Comparison of ENCODE assay signal across 10 mouse cellular contexts in genomic region chr8:105295256-105295655, GRCm38 (mm10). TPM values are rescaled to one million over a fixed set of nuclear protein-coding genes. Genes with fewer than 3 reads are reported as not detected.
DNase-seq lines count a peak whose midpoint lies in the region; ATAC-seq and TF ChIP-seq lines count a peak whose summit lies in the region.
"Had no signal": no experiment of that assay in that cellular context is flagged by ENCODE, and none has a peak within 500 bp of the region (broad histone marks: within the 10 kb centered on the region; RNA-seq: fewer than 3 reads in every experiment).

No protein-coding gene starts in this region.

- 71% methylated on average over 11 of the region's 11 CpGs for WGBS in kidney, adult 2 months
- WGBS in limb, embryonic 12.5 days = 73% methylated on average over 11 of the region's 11 CpGs

- TF ChIP-seq EP300 in CH12.LX (IDR thresholded peaks at IDR 0.05; ENCODE audit: low read length) = peak; percentile 65

- ATAC-seq in limb, embryonic 12.5 days (ENCODE audit: insufficient number of reproducible peaks, insufficient read depth, low FRiP score, low TSS enrichment, low read depth) = no peak
- ATAC-seq: Patski had no signal

- no peak for TF ChIP-seq CTCF in kidney, adult 2 months (conservative IDR thresholded peaks at IDR 0.05; ENCODE audit: insufficient read depth, insufficient read length, low read depth, low read length)
- TF ChIP-seq CTCF in CH12.LX (conservative IDR thresholded peaks at IDR 0.05 in 1 of 2, IDR thresholded peaks at IDR 0.05 in 1 of 2; ENCODE audit: low read depth in 2 of 2, low read length in 2 of 2) = no peak

- peak overlapping the region; percentile 56 for H3K4me3 ChIP-seq in kidney, adult 2 months (ENCODE audit: insufficient read depth, low read depth, low read length)
- peak overlapping the region; percentile 57 to 96 (median 82) for H3K4me3 ChIP-seq in CH12.LX (replicated peaks in 1 of 3; ENCODE audit: low read depth in 2 of 3, low read length in 2 of 3, poor library complexity in 1 of 3)
- H3K4me3 ChIP-seq in limb, embryonic 12.5 days (replicated peaks) = 0 out of 2 replicates have a peak overlapping the region, but pooled peaks have one; percentile 4

- H3K27me3 ChIP-seq in kidney, adult 2 months (replicated peaks; ENCODE audit: control insufficient read depth, insufficient read depth, low read length) = no peaks in the 10 kb centered on the region
- H3K27me3 ChIP-seq in CH12.LX (replicated peaks) = no peaks in the 10 kb centered on the region
- peaks cover 20% of the 10 kb centered on the region for H3K27me3 ChIP-seq in limb, embryonic 12.5 days
- H3K27me3 ChIP-seq: Patski had no signal

- no peak for TF ChIP-seq RAD21 in CH12.LX (IDR thresholded peaks at IDR 0.05; ENCODE audit: low read depth, low read length)

- dilution Hi-C loops in CH12.LX (cut with MboI; ENCODE audit: extremely low pct_ligation_motif_present, extremely low pct_unique_long_range_greater_than_20kb, low sequenced_read_pairs) = no loop called here

- H3K36me3 ChIP-seq in kidney, adult 2 months (ENCODE audit: control insufficient read depth, insufficient read depth, low read length) = no peaks in the 10 kb centered on the region; the same call in 1 of the 2 replicates
- peaks cover 5 to 30% of the 10 kb centered on the region in 2 experiments for H3K36me3 ChIP-seq in CH12.LX (replicated peaks in 1 of 2; ENCODE audit: control insufficient read depth in 1 of 2, insufficient read depth in 1 of 2, low read length in 1 of 2)
- H3K36me3 ChIP-seq in limb, embryonic 12.5 days = peaks cover 18% of the 10 kb centered on the region

- no peak for TF ChIP-seq POLR2A in kidney, adult 2 months (IDR thresholded peaks at IDR 0.05; ENCODE audit: low read depth, low read length)
- no peak for TF ChIP-seq POLR2A in CH12.LX (IDR thresholded peaks at IDR 0.05; ENCODE audit: low read depth, low read length)

- in situ Hi-C loops in CH12.LX (cut with MboI; ENCODE audit: low pct_ligation_motif_present, low pct_unique_long_range_greater_than_20kb, low sequenced_read_pairs) = no loop called here

- no peaks in the 10 kb centered on the region for H3K9me3 ChIP-seq in CH12.LX (replicated peaks; ENCODE audit: low read length)
- no peaks in the 10 kb centered on the region for H3K9me3 ChIP-seq in limb, embryonic 12.5 days

- peak overlapping the region; percentile 88 for H3K4me2 ChIP-seq in CH12.LX (ENCODE audit: insufficient read depth, low read depth, poor library complexity, severe bottlenecking)
- H3K4me2 ChIP-seq in limb, embryonic 12.5 days = no peak overlapping the region

- H3K27ac ChIP-seq in kidney, adult 2 months (ENCODE audit: insufficient read depth, low read depth, low read length) = peak overlapping the region; percentile 63
- H3K27ac ChIP-seq in CH12.LX (ENCODE audit: insufficient read depth, low read depth) = peak overlapping the region; percentile 65
- no peak overlapping the region for H3K27ac ChIP-seq in limb, embryonic 12.5 days

- peak; percentile 30 for DNase-seq in adrenal gland, adult 2 months
- no peak for DNase-seq in adrenal gland, postnatal 10 days
- no peak for DNase-seq in kidney, adult 2 months
- no peak for DNase-seq in kidney, adult 11 months
- DNase-seq in CH12.LX (ENCODE audit: extremely low read depth) = peak; percentile 61
- DNase-seq in embryo, embryonic 11 days = no peak
- no peak for DNase-seq in gastrocnemius, postnatal 10 days
- DNase-seq: left cerebral cortex, postnatal 4 days had no signal

- peak overlapping the region; percentile 45; the same call in 1 of the 2 replicates for H3K9ac ChIP-seq in CH12.LX (ENCODE audit: insufficient read depth, low read depth)
- H3K9ac ChIP-seq in limb, embryonic 12.5 days (replicated peaks) = no peak overlapping the region

- H3K4me1 ChIP-seq in kidney, adult 2 months (ENCODE audit: control insufficient read depth, insufficient read depth, low read length) = peaks cover 7% of the 10 kb centered on the region
- peaks cover 8 to 42% of the 10 kb centered on the region in 2 experiments for H3K4me1 ChIP-seq in CH12.LX (ENCODE audit: control insufficient read depth in 1 of 2, insufficient read depth in 2 of 2)
- H3K4me1 ChIP-seq in limb, embryonic 12.5 days (replicated peaks) = peaks cover 23% of the 10 kb centered on the region

- peaks cover 23% of the 10 kb centered on the region for H3K79me2 ChIP-seq in CH12.LX (replicated peaks; ENCODE audit: control insufficient read depth, extremely low read depth, insufficient read depth, poor library complexity, severe bottlenecking)

TF ChIP-seq in CH12.LX, 34 proteins besides CTCF, POLR2A, EP300 and RAD21 (continues in another document):
- 0 out of 2 replicates have a peak, but pooled peaks have one; percentile 34 for TF ChIP-seq CHD1 (IDR thresholded peaks at IDR 0.05; ENCODE audit: low read depth, low read length)
- TF ChIP-seq IRF4 (IDR thresholded peaks at IDR 0.05; ENCODE audit: low read depth, low read length) = peak; percentile 67
- peak; percentile 31; the same call in 1 of the 2 replicates for TF ChIP-seq HCFC1 (IDR thresholded peaks at IDR 0.05; ENCODE audit: low read depth, low read length)
- no peak for TF ChIP-seq PAX5 (IDR thresholded peaks at IDR 0.05; ENCODE audit: low read length)
- TF ChIP-seq NELFE (IDR thresholded peaks at IDR 0.05; ENCODE audit: low read depth, low read length) = no peak
- TF ChIP-seq MEF2A (IDR thresholded peaks at IDR 0.05; ENCODE audit: borderline replicate concordance, low read depth, low read length) = no peak; the same call in 1 of the 2 replicates
- TF ChIP-seq TCF12 (IDR thresholded peaks at IDR 0.05; ENCODE audit: low read depth, low read length) = peak; percentile 77
- TF ChIP-seq MAFK (IDR thresholded peaks at IDR 0.05; ENCODE audit: insufficient replicate concordance, low read length) = no peak
- peak; percentile 44; the same call in 1 of the 2 replicates for TF ChIP-seq CHD2 (IDR thresholded peaks at IDR 0.05; ENCODE audit: low read length)
- peak; percentile 58; the same call in 1 of the 2 replicates for TF ChIP-seq MAX (IDR thresholded peaks at IDR 0.05; ENCODE audit: low read length)
- no peak for TF ChIP-seq ZC3H11A (IDR thresholded peaks at IDR 0.05; ENCODE audit: low read depth, low read length)
- no peak for TF ChIP-seq JUN (IDR thresholded peaks at IDR 0.05; ENCODE audit: insufficient read depth, low read depth, low read length)
- 0 out of 2 replicates have a peak, but pooled peaks have one; percentile 51 for TF ChIP-seq MAZ (IDR thresholded peaks at IDR 0.05; ENCODE audit: low read depth, low read length)
- 0 out of 2 replicates have a peak, but pooled peaks have one; percentile 9 for TF ChIP-seq BHLHE40 (IDR thresholded peaks at IDR 0.05; ENCODE audit: low read depth, low read length)

RNA-seq across cellular contexts. Expression of gene Exoc3l, which starts 0.6 kb away (rescaled TPM):
- 10 to 100 TPM; 13.3 to 28.4 TPM for total RNA-seq in adrenal gland, adult 2 months (2021)
- 34.8 and 55.8 TPM in 2 replicates for polyA plus RNA-seq in adrenal gland, adult 2 months (2012; rRNA removed)
- 10 to 100 TPM; 14.2 to 22.8 TPM for total RNA-seq in adrenal gland, postnatal 10 days (2021)
- 11.7 and 15.3 TPM in 2 replicates for polyA plus RNA-seq in kidney, adult 2 months (2012; rRNA removed)
- total RNA-seq in CH12.LX (2012; rRNA removed) (10.9 and 12.5 TPM in 2 replicates), CH12.LX (2014; rRNA removed) (3.9 and 4.4 TPM in 2 replicates)
- 6.3 and 7.5 TPM in 2 replicates for polyA plus RNA-seq in CH12.LX (2012; ENCODE audit: insufficient read length, low read depth)
- 10.0 and 10.2 TPM in 2 replicates for polyA plus RNA-seq in limb, embryonic 12.5 days (2016; fragmentation: Nextera tagmentation; extraction: Ambion mirVana)
- 1 to 10 TPM; 3.9 to 9.1 TPM for total RNA-seq in gastrocnemius, postnatal 10 days (2021)

RNA-seq across cellular contexts. Expression of gene E2f4, which starts 2.2 kb away (rescaled TPM):
- total RNA-seq in adrenal gland, adult 2 months (2021) = 10 to 100 TPM; 35.9 to 47.0 TPM
- polyA plus RNA-seq in adrenal gland, adult 2 months (2012; rRNA removed) = 94.8 and 108 TPM in 2 replicates
- 10 to 100 TPM; 36.3 to 41.6 TPM for total RNA-seq in adrenal gland, postnatal 10 days (2021)
- 88.1 and 93.5 TPM in 2 replicates for polyA plus RNA-seq in kidney, adult 2 months (2012; rRNA removed)
- total RNA-seq in CH12.LX (2012; rRNA removed) = 51.0 and 62.4 TPM in 2 replicates
- total RNA-seq in CH12.LX (2014; rRNA removed) = 34.1 and 39.9 TPM in 2 replicates
- polyA plus RNA-seq in CH12.LX (2012; ENCODE audit: insufficient read length, low read depth) = 165 and 198 TPM in 2 replicates
- polyA plus RNA-seq in limb, embryonic 12.5 days (2016; fragmentation: Nextera tagmentation; extraction: Ambion mirVana) = 75.6 and 91.3 TPM in 2 replicates
- 10 to 100 TPM; 18.7 to 22.3 TPM for total RNA-seq in gastrocnemius, postnatal 10 days (2021)

RNA-seq across cellular contexts. Expression of gene 4931428F04Rik, which starts 5.6 kb away (rescaled TPM):
- total RNA-seq in adrenal gland, adult 2 months (2021) = 1 to 10 TPM; 1.8 to 3.4 TPM
- 3.4 and 4.1 TPM in 2 replicates for polyA plus RNA-seq in adrenal gland, adult 2 months (2012; rRNA removed)
- 1 to 10 TPM; 4.8 to 6.9 TPM for total RNA-seq in adrenal gland, postnatal 10 days (2021)
- 2.1 and 2.5 TPM in 2 replicates for polyA plus RNA-seq in kidney, adult 2 months (2012; rRNA removed)
- 4.7 and 4.8 TPM in 2 replicates for total RNA-seq in CH12.LX (2012; rRNA removed)
- total RNA-seq in CH12.LX (2014; rRNA removed) = 2.2 and 2.7 TPM in 2 replicates
- polyA plus RNA-seq in CH12.LX (2012; ENCODE audit: insufficient read length, low read depth) = 9.1 and 9.4 TPM in 2 replicates
- 15.6 and 19.6 TPM in 2 replicates for polyA plus RNA-seq in limb, embryonic 12.5 days (2016; fragmentation: Nextera tagmentation; extraction: Ambion mirVana)
- 1 to 10 TPM; 2.3 to 3.1 TPM for total RNA-seq in gastrocnemius, postnatal 10 days (2021)

RNA-seq across cellular contexts. Expression of gene Elmo3, which starts 10.1 kb away (rescaled TPM):
- total RNA-seq in adrenal gland, adult 2 months (2021) = 1 to 10 TPM; 5.3 to 6.5 TPM
- 14.2 and 15.4 TPM in 2 replicates for polyA plus RNA-seq in adrenal gland, adult 2 months (2012; rRNA removed)
- 1 to 10 TPM; 6.1 to 6.2 TPM for total RNA-seq in adrenal gland, postnatal 10 days (2021)
- 49.6 and 60.3 TPM in 2 replicates for polyA plus RNA-seq in kidney, adult 2 months (2012; rRNA removed)
- total RNA-seq in CH12.LX (2012; rRNA removed) (1.4 and 1.6 TPM in 2 replicates), CH12.LX (2014; rRNA removed) (0.72 and 0.77 TPM in 2 replicates)
- 1.3 and 2.4 TPM in 2 replicates for polyA plus RNA-seq in CH12.LX (2012; ENCODE audit: insufficient read length, low read depth)
- 4.3 and 4.4 TPM in 2 replicates for polyA plus RNA-seq in limb, embryonic 12.5 days (2016; fragmentation: Nextera tagmentation; extraction: Ambion mirVana)
- total RNA-seq in gastrocnemius, postnatal 10 days (2021) = under 1 TPM; 0.77 to 0.80 TPM

RNA-seq across cellular contexts. Expression of gene Nol3, which starts 19.3 kb away (rescaled TPM):
- total RNA-seq in adrenal gland, adult 2 months (2021) = 10 to 100 TPM in 1 of 2 experiments, 1 to 10 TPM in 1; 6.2 to 10.3 TPM
- 4.4 and 5.3 TPM in 2 replicates for polyA plus RNA-seq in adrenal gland, adult 2 months (2012; rRNA removed)
- total RNA-seq in adrenal gland, postnatal 10 days (2021) = 10 to 100 TPM in 1 of 2 experiments, 1 to 10 TPM in 1; 9.4 to 13.1 TPM
- 4.8 and 5.6 TPM in 2 replicates for polyA plus RNA-seq in kidney, adult 2 months (2012; rRNA removed)
- 0.34 and 0.42 TPM in 2 replicates for total RNA-seq in CH12.LX (2012; rRNA removed)
- not detected in 2 replicates for total RNA-seq in CH12.LX (2014; rRNA removed)
- polyA plus RNA-seq in CH12.LX (2012; ENCODE audit: insufficient read length, low read depth) = 0.31 TPM in 1 of 2 replicates, not detected in the other
- polyA plus RNA-seq in limb, embryonic 12.5 days (2016; fragmentation: Nextera tagmentation; extraction: Ambion mirVana) = 1.6 TPM in 2 replicates
- total RNA-seq in gastrocnemius, postnatal 10 days (2021) = 10 to 100 TPM; 22.3 to 22.8 TPM

Comparison
In these comparisons a context has a peak if more than half of its experiments do, and no peak if none do; other contexts are left out.
1. DNase-seq: peak in adrenal gland, adult 2 months (single experiment) and CH12.LX (single experiment); none in adrenal gland, postnatal 10 days (single experiment), kidney, adult 2 months (single experiment), kidney, adult 11 months (single experiment), embryo, embryonic 11 days (single experiment) and gastrocnemius, postnatal 10 days (single experiment).
2. H3K4me3 ChIP-seq: peak in every context shown above with its lines; median percentile 82 in CH12.LX; 56 in kidney, adult 2 months; 4 in limb, embryonic 12.5 days.